Mouse (Mus musculus): Measurements from ENCODE around the gene Myo18b.

- TF ChIP-seq POLR2A (IDR thresholded peaks at IDR 0.05; ENCODE audit: extremely low read depth, insufficient read depth, low read length) (no peak), CTCF (IDR thresholded peaks at IDR 0.05; ENCODE audit: extremely low read depth, insufficient read depth, low read length) (no peak)
Observed at GRCm38 (mm10) chr5:112886687-112887491, 9.3 kb downstream of the Myo18b start.
